Mouse (Mus musculus): ENCODE results near the gene Ift57.

Gene Ift57

DNA sequence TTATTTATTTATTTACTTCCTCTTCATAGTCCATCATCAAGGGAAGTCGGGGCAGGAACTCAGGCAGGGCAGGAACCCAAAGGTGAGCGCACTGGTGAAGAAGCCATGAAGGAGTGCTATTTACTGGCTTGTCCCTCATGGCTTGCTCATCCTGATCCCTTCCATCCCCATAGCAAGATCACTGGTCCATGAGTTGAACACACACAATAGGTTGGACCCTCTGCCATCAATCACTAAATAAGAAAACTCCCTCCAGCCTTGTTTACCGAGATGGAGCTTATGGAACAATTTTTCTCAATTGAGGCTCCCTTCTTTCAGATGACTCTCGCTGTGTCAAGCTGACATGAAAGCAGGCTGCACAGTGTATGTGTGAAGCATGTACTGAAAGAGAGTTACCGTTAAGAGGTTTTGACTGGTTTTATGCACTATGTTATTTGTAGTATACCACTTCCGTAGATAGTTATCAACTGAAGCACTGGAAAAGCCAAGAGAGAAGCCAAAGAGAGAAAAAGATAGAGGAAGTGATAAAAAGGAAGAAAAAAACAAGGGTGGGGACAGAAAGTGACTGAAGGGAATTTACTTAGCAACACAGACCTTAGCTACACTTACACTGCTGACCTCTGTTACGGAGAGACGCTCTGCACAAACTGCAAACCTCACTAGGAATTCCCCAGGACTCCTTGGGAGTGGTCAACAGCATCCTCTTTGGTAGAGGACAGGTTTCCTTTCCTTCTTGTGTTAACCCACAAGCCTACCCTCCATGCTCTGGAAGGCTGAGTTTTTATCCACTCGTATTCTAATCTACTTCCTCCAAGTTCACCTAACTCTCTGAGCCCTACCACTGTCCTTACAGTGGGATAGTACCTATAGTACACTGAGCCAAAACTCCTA, 91.8 kb downstream of the Ift57 start:
- in situ Hi-C loops (cut with MboI; ENCODE audit: low sequenced_read_pairs): no loop called here

DNA sequence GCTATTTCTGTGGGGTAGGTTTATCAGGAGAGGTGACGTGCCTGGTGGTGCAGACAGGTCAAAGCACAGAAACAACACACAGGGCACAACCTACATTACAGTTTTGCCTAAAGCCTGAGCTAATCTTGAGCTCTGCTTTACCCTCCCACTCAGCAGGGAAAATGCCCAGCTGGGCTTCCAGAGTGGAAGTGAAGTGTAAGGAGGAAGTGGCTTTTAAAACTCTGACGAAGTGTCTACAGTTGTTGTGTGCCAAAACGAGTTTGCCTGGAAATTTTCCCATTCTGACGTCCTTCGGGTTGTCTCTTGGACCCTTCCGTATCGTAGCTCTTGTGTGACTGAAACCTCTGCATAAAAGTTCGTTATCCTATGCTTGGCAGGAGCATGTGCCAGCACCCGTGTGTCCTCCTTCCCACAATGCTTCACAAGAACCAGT, 93.4 kb downstream of the Ift57 start:
- in situ Hi-C loops (cut with MboI; ENCODE audit: low sequenced_read_pairs): no loop called here

DNA sequence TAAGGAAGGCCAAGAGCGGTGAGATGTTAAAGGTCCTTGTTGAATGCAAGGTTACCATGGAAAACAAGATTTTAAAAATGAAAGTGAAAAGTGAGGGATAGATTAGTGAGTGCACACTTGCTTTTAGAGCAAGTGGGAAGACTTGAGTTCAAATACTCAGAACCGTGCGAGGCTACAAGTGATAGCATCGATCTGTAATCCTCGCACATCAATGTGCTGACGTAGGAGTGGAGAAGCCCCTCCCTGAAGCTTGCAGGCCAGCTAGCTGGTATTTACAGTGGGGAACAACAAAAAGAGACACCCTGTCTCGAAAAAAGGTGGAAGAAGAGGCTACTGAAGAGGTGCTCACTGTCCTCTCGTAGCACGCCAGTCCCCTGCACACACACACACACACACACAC, 94.6 kb downstream of the Ift57 start:
- in situ Hi-C loops (cut with MboI; ENCODE audit: low sequenced_read_pairs): no loop called here

DNA sequence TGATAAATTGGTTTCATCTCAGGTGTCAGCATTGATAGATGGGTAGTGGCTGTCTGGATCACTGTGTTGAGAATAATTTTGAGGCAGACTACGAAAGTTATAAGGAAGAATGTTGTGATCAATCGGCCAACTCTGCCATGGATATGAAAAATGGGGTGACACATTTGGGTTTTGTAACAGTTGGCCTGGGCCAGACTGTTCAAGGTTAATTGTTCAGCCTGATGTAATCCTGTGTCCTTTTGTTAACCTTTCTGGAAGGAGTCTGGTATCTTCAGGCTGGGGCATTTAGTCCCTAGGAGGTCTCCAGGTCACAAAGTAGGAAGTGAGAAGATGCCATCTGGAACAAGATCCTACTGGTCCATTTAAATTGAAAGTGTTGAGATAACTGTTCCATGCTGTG, 97.2 kb downstream of the Ift57 start:
- in situ Hi-C loops (cut with MboI; ENCODE audit: low sequenced_read_pairs): no loop called here

DNA sequence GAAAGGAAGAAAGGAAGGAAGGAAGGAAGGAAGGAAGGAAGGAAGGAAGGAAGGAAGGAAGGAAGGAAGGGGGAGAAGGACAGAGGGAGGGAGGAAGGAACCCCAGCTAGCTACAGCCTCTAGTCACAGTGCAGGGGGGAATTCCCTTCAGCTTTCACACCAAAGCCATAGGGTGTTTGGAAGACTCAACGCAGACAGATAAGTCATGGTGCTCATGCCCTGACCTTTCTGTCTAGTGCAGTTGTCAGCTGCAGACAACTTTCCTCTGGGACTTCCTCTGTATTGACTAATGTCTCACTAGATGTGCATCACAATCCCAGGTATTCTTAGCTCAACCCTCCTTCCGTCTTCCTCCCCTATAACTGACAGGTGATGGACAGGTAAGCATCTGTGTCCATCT, 97.9 kb downstream of the Ift57 start:
- in situ Hi-C loops (cut with MboI; ENCODE audit: low sequenced_read_pairs): no loop called here

DNA sequence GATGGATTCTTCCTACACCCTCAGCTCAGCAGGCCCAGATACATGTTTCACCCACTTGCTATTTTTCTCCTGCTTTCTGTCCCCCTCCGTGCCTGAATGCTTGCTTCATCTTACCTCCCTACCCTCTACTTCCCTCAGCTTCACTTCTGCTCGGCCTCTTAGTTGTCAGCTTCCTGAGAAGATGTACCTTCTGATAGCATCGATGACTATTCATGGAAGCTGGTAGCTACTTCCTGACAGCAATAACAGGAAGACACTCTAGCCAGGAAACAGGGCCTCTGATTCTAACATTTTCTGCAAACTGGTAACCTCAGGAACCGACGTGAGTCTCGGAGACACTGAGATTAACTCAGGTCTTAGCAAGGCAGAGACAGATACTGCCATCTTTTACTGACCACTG, 99.8 kb downstream of the Ift57 start:
- in situ Hi-C loops (cut with MboI; ENCODE audit: low sequenced_read_pairs): no loop called here

DNA sequence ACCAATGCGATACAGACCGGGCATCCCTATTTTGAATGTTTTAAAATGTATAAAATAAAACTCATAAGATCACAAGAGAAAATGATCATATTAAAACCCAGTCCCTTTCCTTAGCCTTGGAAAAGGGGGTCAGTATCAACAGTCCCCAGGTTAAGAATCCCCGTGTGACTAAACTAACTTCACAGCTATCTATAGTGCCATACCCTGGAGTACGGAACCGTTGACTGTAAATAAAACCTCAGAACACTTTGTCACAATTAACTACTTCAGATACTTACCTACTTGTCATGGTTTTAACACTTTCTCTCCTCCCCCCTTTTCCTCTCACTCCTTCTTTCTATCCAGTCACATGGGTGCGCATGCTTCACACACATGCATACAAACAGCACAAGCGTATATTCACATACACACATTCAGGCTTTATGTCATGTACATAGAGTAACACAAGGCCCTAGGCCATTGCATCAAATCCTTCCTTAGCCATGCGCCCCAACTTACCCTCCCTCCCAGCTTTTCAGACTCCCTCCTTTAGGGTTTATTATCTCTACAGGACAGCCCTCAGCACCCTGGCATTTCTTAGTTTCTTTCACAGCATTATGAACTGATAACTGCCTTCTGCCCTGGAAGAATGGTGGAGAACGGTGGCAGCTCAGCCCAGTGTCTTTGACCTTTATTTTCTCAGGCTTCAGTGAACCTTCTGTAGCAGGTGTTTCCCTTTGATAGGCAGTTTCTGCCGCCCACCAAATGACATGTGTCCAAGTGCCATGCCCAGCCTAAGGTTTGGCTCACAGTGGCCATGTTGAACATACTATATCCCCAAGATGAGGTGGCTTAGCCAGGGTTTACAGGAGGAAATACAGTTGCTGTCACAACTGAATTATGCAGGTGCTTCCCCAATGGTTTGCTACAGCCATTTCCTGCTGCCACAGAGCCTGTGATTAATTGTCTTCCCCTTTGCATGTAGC, 100.8 kb downstream of the Ift57 start, which contains the start of gene Cd47:
Gene Cd47 (plus strand): TSS at position 937 of the 965 bp plus-strand sequence.
- in situ Hi-C loops (cut with MboI; ENCODE audit: low sequenced_read_pairs): no loop called here

DNA sequence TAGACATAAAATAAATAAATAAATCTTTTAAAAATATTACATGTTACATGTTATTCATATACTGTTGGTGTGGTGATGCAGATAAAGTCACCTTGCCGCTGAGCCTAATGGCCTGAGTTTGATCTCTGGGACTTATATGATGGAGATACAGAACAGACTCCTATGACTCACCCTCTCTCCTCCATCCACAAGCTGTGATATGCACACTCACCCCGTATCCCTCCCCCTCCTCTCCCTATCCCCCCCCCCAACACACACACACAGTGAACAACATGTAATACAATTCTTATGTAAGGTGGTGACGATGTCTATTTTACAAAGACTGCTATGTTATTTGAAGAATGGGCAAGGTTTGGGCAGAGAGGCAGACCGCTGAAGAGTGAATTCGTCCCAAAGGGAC, 102.0 kb downstream of the Ift57 start:
- in situ Hi-C loops (cut with MboI; ENCODE audit: low sequenced_read_pairs): no loop called here

DNA sequence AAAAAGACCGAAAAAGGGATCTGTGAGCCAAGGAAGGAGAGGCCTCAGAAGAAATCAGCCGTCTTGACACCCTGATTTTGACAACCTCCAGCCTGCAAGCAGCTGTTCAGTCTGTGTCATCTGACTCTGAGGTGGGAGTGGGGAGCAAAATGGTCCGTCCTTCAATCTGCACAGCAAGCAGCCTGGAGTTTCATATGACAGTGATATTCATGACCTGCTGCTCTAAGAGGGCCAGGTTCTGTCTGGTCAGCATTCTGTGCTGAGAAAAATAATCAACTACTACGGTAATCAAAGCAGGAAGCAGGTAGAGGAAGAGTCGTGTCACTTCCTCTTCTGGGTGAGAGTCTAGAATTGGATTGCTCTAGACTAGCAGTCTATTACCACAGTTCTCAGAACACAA, 102.4 kb downstream of the Ift57 start:
- in situ Hi-C loops (cut with MboI; ENCODE audit: low sequenced_read_pairs): no loop called here

DNA sequence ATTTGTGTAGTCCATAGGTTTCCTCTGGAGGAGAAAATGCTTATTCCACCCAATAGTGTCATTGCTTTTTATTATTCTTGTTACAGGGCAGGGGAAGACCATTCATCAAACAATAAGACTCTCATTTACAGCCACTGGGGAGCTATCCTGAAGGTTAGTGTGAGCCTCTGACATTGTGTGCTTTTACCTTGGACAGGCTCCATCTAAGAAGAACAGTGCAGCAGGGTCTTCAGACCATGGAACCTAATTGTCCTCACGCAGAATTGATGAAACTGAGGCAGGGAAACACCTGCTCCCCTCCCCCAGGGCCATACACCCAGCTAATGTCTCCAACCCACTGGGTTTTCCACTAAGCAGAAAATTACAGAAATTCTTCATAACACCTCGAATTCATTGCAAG, 104.0 kb downstream of the Ift57 start:
- in situ Hi-C loops (cut with MboI; ENCODE audit: low sequenced_read_pairs): no loop called here

DNA sequence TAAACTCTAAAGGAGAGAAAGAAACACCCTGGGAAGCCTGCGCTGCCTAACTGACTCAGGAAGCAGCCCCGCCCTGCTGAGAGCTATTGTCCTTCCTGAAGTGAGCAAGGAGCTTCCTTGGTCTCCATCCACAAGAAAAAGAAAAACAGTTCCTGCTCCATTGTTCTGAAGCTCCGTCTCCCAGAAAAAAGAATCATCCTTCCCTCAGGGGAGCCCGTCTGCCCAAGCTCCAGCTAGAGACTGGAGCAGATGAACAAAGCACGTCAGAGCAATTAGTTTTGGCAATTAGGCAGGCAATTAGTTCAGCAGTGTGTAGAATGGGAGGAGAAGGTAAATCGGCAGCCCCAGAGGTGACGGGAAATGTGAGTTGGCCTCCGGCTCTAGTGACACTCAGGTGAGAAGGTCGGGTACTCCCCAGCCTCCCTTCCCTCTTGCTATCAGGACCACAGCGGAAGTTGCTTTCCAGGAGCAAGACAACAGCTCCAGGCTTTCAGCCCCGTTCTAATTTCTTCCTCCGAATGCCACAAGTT, 105.0 kb downstream of the Ift57 start:
- in situ Hi-C loops (cut with MboI; ENCODE audit: low sequenced_read_pairs): no loop called here

DNA sequence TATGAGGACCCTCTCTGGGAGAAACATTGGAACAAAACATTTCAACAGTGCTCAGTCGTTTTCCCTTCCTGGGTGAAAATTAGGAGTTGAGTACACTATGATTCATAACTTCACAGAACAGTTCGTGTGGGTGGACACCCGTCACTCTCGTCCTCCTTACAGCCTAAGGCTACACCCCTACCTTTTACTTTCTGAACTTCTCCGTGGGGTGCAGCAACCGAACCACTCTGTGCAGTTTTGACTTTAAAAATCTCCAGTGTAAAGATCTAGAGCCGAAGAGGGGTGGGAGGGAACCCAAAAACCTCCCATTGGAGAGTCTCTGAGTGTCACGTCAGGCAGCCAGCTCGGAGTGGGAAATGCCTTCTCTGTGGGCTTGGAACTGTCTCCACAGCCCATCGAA, 107.9 kb downstream of the Ift57 start:
- in situ Hi-C loops (cut with MboI; ENCODE audit: low sequenced_read_pairs): no loop called here

DNA sequence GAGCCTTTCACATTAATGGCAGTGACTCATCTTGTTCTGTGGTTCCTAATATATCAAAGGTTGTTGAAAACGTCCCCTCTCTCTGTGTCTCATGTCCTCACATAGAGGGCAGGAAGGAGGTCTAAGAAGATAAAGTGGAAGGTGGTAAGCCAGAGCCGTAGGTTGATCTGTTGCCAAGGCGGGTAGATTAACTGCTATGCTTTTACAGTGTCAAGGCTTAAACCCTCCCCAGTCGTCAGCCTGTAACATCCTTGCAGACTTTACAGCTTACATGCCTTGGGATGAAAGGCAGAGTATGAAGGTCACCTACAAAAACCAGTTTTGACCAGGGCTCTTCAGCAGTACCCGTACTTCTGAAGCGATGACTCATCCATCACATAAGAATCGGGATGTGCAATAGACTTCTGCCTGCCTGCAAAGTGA, 108.4 kb downstream of the Ift57 start:
- in situ Hi-C loops (cut with MboI; ENCODE audit: low sequenced_read_pairs): no loop called here

DNA sequence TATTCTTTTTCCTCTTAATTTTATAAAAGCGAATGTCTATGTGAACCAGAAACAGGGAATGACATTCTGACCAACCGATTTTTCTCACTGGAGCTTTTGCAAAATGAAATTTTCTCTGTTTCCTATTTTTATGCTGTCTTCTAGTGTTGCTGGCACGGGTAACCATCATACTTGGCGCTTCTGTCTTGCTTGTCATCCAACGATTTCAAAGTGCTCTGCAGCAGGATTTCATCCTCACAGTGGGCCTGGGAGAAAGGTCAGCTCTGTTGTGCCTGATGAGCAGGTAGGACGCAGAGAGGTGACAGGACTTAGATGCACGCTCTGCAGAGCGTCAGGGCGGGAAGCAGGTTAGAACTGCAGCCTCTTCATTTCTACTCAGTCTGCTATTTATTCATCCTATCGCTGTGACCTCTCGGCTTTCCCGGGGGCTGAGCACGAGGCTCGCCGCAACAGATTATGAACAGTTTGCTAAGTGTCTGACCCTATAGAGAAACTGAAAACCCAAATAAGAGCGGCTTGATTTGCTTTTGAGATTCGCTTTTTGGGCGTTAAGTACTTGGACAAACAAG, 108.9 kb downstream of the Ift57 start:
- in situ Hi-C loops (cut with MboI; ENCODE audit: low sequenced_read_pairs): no loop called here

DNA sequence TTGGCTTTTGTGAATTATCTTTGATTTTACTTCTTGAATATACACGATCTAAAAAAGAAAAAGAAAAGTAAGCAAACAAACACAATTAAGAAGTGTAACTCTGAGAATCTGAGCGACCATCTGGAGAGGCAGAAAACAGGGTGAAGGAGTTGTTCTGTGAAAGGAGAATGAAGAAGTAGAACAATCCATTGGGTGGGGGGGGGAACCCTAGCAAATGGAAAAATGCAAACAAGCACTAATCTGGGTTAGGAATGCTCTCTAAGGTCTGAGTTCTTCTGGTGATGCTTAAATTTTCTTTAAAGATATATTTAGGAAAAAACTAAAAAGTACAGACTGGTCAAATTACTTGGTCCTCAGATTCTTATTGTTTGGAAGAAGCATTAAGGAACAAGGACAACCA, 112.9 kb downstream of the Ift57 start:
- in situ Hi-C loops (cut with MboI; ENCODE audit: low sequenced_read_pairs): no loop called here

DNA sequence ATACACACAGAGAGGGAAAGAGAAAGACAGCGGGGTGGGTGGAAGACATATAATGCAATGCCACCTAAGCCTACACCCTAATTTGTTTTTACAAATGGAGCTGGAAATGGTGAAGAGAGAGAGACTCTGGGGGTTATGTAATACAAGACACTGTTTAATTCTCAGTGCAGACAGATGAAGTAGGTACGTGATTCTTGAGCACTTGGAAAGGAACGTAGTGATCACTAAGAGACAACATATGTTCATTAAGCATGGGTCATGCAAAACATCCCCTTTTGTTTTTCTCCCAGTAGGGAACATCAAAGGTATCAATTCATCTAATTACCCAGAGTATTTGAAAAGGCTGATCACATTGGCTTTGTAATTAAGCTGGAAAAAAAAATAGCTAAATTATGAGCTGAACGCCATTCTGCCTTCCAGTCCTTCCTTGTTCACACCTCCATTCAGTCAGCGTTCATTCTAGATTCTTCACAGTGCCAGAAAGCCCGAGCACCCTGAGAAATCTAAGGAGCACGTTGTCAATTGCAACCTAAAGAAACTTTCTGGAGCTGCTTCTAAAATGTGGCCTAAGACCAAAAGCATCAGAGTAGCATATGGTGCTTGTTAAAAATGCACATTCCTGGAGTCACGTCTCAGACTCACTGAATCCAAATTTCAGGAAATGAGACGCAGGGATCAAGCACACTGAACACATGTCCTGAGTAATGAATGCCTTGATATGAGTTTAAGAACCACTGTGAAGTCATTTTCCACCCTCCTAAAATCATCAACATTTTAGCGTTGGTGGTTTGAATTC, 114.0 kb downstream of the Ift57 start:
- in situ Hi-C loops (cut with MboI; ENCODE audit: low sequenced_read_pairs): no loop called here

DNA sequence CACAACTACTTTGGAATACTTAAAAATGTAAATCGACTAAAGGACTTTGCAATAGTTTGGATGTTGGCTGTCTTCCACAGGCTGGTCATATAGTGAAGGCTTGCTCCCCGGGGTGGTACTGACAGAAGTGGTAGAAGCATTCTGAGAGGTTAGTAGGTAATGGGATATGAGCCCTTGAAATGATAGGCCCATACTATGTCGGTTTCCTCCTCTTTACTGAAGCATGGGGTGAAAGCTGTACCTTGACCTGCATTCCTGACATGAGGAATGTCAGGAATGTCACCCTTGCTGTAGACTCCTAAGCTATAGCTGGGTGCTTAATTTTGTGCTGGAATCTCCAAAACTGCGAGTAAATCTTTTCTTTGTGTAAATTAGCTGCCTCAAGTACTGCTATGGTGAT, 115.4 kb downstream of the Ift57 start:
- in situ Hi-C loops (cut with MboI; ENCODE audit: low sequenced_read_pairs): no loop called here

All from CH12F3 (cell line).